Mouse (Mus musculus): ENCODE results near the gene Mcu. TPM values are rescaled to one million over a fixed set of nuclear protein-coding genes. Genes with fewer than 3 reads are reported as not detected.

Gene Mcu
- polyA plus RNA-seq, 1 experiment from 2014 or later: 19.4 TPM

- H3K9me3 ChIP-seq: no peaks in the 10 kb centered on the region
- H3K27me3 ChIP-seq (ENCODE audit: insufficient read depth, poor library complexity, severe bottlenecking): no peaks in the 10 kb centered on the region
- DNase-seq (ENCODE audit: low spot score): no peak
- peaks cover 22% of the 10 kb centered on the region for H3K4me1 ChIP-seq
- no peak overlapping the region for H3K27ac ChIP-seq
- WGBS: 77% methylated on average over 3 of the region's 3 CpGs
- no peak overlapping the region for H3K4me3 ChIP-seq
- no peaks in the 10 kb centered on the region for H3K36me3 ChIP-seq
Observed at GRCm38 (mm10) chr10:59424453-59424852, 192.0 kb downstream of the Mcu start.

- 81% methylated on average over 4 of the region's 4 CpGs for WGBS
- DNase-seq (ENCODE audit: low spot score): no peak
- H3K27me3 ChIP-seq (ENCODE audit: insufficient read depth, poor library complexity, severe bottlenecking): no peaks in the 10 kb centered on the region
Observed at GRCm38 (mm10) chr10:59419516-59419915, 197.0 kb downstream of the Mcu start.

GRCm38 (mm10) chr10:59416623-59417022 is 199.9 kb downstream of the Mcu start:
- Histone ChIP-seq H3K36me3 (no peaks in the 10 kb centered on the region), H3K9me3 (no peaks in the 10 kb centered on the region), H3K27me3 (ENCODE audit: insufficient read depth, poor library complexity, severe bottlenecking) (no peaks in the 10 kb centered on the region), H3K4me1 (0 out of 2 replicates have a peak, but pooled peaks cover 4% of the 10 kb centered on the region), H3K4me3 (no peak overlapping the region), H3K27ac (no peak overlapping the region)
- DNase-seq (ENCODE audit: low spot score): no peak
- WGBS: 58% methylated on average over 3 of the region's 3 CpGs

More at GRCm38 (mm10) chr10:59419516-59419915, 197.0 kb downstream of the Mcu start:
- no peaks in the 10 kb centered on the region for H3K9me3 ChIP-seq
- H3K4me3 ChIP-seq: no peak overlapping the region
- no peaks in the 10 kb centered on the region for H3K36me3 ChIP-seq
- peaks cover 12% of the 10 kb centered on the region; the same call in 1 of the 2 replicates for H3K4me1 ChIP-seq
- H3K27ac ChIP-seq: no peak overlapping the region

GRCm38 (mm10) chr10:59413711-59414110 is 202.8 kb downstream of the Mcu start:
- Histone ChIP-seq H3K4me3 (no peak overlapping the region), H3K27me3 (ENCODE audit: insufficient read depth, poor library complexity, severe bottlenecking) (no peaks in the 10 kb centered on the region), H3K4me1 (0 out of 2 replicates have a peak, but pooled peaks cover 4% of the 10 kb centered on the region), H3K36me3 (no peaks in the 10 kb centered on the region), H3K27ac (no peak overlapping the region), H3K9me3 (no peaks in the 10 kb centered on the region)
- DNase-seq (ENCODE audit: low spot score): no peak
- WGBS: 84% methylated on average over 4 of the region's 4 CpGs

- no peak overlapping the region for H3K27ac ChIP-seq
- H3K4me3 ChIP-seq: no peak overlapping the region
- no peaks in the 10 kb centered on the region for H3K27me3 ChIP-seq (ENCODE audit: insufficient read depth, poor library complexity, severe bottlenecking)
- no peaks in the 10 kb centered on the region for H3K36me3 ChIP-seq
- no peak for DNase-seq (ENCODE audit: low spot score)
- no peaks in the 10 kb centered on the region for H3K4me1 ChIP-seq
- WGBS: 71% methylated on average over 12 of the region's 12 CpGs
- H3K9me3 ChIP-seq: no peaks in the 10 kb centered on the region
Observed at GRCm38 (mm10) chr10:59410264-59410663, 206.2 kb downstream of the Mcu start.

GRCm38 (mm10) chr10:59408499-59408898 is 208.0 kb downstream of the Mcu start:
- Histone ChIP-seq H3K4me1 (peaks cover 11% of the 10 kb centered on the region), H3K27me3 (ENCODE audit: insufficient read depth, poor library complexity, severe bottlenecking) (no peaks in the 10 kb centered on the region), H3K4me3 (no peak overlapping the region), H3K27ac (no peak overlapping the region), H3K9me3 (no peaks in the 10 kb centered on the region), H3K36me3 (no peaks in the 10 kb centered on the region)
- WGBS: 73% methylated on average over 6 of the region's 6 CpGs
- DNase-seq (ENCODE audit: low spot score): no peak

- H3K27me3 ChIP-seq (ENCODE audit: insufficient read depth, poor library complexity, severe bottlenecking): no peaks in the 10 kb centered on the region
- no peaks in the 10 kb centered on the region for H3K36me3 ChIP-seq
- H3K4me3 ChIP-seq: peak overlapping the region; percentile 40
- H3K9me3 ChIP-seq: peaks cover 2% of the 10 kb centered on the region; the same call in 1 of the 2 replicates
- no peak for DNase-seq (ENCODE audit: low spot score)
- WGBS: 35% methylated on average over 10 of the region's 10 CpGs
- peak overlapping the region; percentile 85 for H3K27ac ChIP-seq
- H3K4me1 ChIP-seq: peaks cover 21% of the 10 kb centered on the region
Observed at GRCm38 (mm10) chr10:59403793-59404149, 212.7 kb downstream of the Mcu start.

GRCm38 (mm10) chr10:59402899-59403792 is 213.3 kb downstream of the Mcu start, which contains the start of gene Pla2g12b:
Gene Pla2g12b (plus strand): TSS chr10:59403660.
- Histone ChIP-seq H3K27ac (peak within 1 kb of the TSS; percentile 85), H3K4me3 (peak within 1 kb of the TSS; percentile 40), H3K9me3 (peaks cover 2% of the 10 kb centered on the region; the same call in 1 of the 2 replicates), H3K4me1 (peaks cover 21% of the 10 kb centered on the region), H3K27me3 (ENCODE audit: insufficient read depth, poor library complexity, severe bottlenecking) (no peaks in the 10 kb centered on the region), H3K36me3 (no peaks in the 10 kb centered on the region)
- DNase-seq (ENCODE audit: low spot score): no peak
- 40% methylated on average over 21 of the region's 21 CpGs for WGBS

Other genes starting within 250 kb of the Mcu start
- gene Gm10273, start 221.1 kb downstream of the Mcu start, polyA plus RNA-seq (2016; fragmentation: Nextera tagmentation; extraction: Ambion mirVana): 14.5 and 17.6 TPM in 2 replicates
- 1.6 and 9.4 TPM in 2 replicates for gene Pla2g12b, start 213.0 kb downstream of the Mcu start, polyA plus RNA-seq (2016; fragmentation: Nextera tagmentation; extraction: Ambion mirVana)
- 2.2 and 14.2 TPM in 2 replicates for gene Oit3, start 174.9 kb downstream of the Mcu start, polyA plus RNA-seq (2016; fragmentation: Nextera tagmentation; extraction: Ambion mirVana)
- gene Gm10322, start 629 bp downstream of the Mcu start, polyA plus RNA-seq (2016; fragmentation: Nextera tagmentation; extraction: Ambion mirVana): not detected in 2 replicates
- gene Micu1, start 85.8 kb upstream of the Mcu start, polyA plus RNA-seq (2016; fragmentation: Nextera tagmentation; extraction: Ambion mirVana): 45.4 and 46.8 TPM in 2 replicates

Data from heart, embryonic 10.5 days (tissue).